Mouse (Mus musculus) neutrophil, adult 5-6 weeks (primary cell): ENCODE data around the gene D630045J12Rik. TPM values are rescaled to one million over a fixed set of nuclear protein-coding genes. Genes with fewer than 3 reads are reported as not detected.

Experiments
- ATAC-seq: fragments of 151-379, 151-347 bp; 2 replicates; pipeline ENCODE4 v1.8.0; 2017; ENCODE audit warnings: mild to moderate bottlenecking, moderate TSS enrichment; ENCODE audit not compliant: insufficient number of reproducible peaks, poor library complexity, low FRiP score, severe bottlenecking; ENCODE audit errors: extremely low read depth
- total RNA-seq: library from RNA; stranded (forward); fragments of 200-1000 nt; gene quantifications from 2 replicates; pipeline ENCODE4 v1.2.3, GENCODE M21; 2017

D630045J12Rik gene
- total RNA-seq, 1 experiment from 2014 or later: not detected

DNA sequence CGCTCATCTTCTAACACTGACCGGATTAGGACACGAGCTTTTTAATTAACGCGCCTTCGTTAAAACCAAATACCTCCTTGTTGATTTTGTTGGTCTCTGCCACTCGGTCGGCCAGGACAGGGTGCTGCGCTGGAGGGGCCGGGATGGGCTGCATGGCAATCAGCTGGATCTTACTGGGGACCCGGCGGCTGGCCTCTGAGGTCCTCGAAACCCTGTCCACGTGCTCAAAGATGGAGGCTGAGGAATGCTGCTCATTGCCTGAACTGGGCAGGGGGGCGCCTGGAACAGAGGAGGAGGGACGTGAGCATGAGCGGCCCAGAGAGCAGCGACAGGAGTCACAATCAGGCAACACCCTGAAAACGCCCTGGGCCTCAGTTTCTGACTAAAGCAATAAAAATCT lies 104.3 kb downstream of the D630045J12Rik start:
- ATAC-seq: no peak

- no peak for ATAC-seq
Observed at GRCm38 (mm10) chr6:38148626-38149025, 105.2 kb downstream of the D630045J12Rik start.

GRCm38 (mm10) chr6:38147301-38147700 lies 106.5 kb downstream of the D630045J12Rik start:
- no peak for ATAC-seq

DNA sequence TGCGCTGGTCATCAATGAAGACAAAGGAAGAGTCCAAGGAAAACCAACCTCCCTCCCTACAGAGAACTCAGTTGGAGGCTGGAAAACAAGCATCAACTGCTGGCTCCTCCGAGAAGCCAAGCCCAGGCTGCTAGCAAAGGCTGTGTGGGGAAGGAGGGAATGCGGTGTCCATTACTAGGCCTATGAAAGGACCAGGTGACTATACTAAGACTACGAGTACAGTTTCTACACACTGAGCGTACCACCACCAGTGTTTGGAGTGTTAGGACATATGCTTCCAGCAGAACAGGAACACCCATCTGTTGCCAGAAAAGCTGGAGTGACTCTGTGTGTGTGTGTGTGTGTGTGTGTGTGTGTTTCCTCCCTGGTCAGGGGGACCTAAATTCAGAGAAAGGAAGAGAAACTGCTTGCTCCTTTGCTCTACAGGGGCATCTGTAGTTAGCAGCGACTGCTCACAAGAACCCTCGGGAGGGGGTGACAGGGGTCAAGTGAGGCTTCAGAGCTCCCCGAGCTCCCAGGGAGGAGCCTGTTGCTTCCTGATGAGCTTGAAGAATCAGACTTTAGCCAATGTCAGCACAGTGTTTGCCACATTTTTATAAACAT lies 108.2 kb downstream of the D630045J12Rik start:
- no peak for ATAC-seq

DNA sequence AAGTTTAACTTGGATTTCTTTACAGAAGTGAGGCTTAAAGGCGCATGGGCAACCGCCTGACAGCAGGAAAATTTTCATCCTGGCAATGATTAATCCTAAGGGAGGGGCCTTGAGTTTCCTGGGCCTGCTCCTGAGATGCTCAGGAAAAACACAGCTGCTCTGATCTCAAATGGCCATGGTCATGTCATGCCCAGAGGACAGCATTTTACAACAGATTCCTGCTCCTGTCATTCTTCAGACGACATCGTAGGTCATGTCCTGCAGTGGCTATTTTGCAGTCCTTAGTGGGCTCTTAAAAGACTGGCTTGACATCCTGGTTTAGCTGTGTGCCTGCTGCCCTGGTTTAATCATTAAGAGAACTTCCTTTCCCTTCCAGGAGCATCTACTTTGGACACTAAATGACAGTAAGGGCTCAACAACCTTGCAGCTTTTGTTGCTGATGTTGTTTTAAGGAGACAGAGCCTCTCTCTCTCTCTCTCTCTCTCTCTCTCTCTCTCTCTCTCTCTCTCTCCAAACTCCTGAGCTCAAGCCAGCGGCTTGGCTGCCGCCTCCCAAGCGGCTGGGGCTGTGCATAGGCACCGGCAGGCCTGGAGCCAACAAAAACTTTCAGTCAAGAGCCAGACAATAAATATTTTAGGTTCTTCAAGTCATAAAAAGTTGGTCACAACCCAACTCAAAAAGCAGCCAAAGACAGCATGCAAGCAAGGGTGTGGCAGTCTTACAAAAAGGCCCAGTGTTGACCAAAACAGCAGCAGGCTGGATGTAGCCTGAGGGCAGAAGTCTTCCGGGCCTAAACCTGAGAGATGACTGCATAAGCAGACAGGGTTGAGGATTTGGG lies 109.4 kb downstream of the D630045J12Rik start:
- no peak for ATAC-seq

DNA sequence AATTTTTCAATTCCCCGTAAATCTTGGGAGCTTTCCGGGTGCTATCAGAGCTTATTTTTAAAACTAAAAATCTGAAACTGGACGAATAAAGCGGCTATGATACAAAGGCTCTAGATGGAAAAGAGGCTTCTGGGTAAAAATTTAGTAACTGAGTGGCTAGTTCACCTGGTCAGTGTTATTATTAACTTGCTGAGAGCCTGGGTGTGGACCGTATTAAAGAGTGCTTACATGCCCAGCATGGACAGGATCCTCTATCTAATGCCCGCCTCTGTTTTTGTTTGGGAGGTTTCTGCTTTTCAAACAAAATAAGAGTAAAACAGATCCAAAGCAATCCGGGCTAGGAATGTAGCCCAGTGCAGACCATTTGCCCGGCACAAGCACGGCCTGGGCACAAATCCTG lies 113.4 kb downstream of the D630045J12Rik start:
- ATAC-seq: no peak

DNA sequence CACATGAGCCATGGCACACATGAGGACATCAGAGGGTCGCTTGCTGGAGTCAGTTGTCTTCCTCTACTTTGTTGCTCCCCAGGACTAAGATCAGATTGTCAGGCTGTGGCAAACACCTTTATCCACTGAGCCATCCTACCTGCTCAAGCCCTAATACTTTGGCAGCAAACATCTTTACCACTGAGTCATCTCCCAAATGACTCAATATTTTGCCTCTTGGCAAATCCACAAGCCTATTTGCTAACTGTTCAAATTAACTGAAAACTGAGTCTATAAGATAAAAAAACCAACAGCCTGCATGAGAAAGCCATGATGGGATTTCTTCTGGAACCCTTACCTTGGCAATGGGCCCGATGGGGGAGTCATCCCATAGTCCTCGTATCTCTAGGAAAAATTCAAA lies 114.7 kb downstream of the D630045J12Rik start:
- ATAC-seq: no peak

DNA sequence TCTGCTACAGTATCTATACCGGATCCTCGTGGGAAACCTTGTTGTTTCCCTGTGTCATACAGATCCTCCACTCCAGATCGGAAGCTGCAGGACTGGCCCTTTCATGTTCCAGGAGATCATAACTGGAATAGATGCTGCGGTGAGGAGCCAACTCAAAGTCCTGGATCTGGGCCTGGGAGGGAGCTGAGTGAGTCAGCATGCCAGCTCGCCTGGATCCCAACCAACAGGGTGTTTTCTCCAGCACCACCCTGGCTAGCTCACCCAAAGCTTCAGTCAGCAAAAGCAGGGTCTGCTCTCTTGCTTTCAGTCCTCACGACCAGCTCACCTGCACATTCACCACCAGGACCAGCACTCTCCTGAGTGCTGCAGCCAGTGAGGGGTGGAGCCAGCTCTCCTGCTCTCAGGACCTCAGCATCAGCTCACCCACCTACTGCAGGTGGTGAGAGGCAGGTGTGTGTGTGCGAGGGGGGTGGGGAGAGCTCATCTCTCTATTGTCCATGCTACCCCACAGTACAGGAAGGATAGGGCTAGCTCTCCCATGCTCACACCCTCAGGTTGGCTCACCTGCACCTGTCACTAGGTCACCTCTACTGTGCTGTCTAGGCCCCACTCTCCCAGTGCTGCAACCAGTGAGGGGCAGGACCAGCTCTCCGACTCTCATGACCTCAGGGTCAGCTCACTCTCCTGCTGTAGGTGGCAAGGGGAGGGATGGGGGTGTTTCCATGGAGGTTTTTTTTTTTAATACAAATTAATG lies 118.8 kb downstream of the D630045J12Rik start:
- ATAC-seq: no peak

DNA sequence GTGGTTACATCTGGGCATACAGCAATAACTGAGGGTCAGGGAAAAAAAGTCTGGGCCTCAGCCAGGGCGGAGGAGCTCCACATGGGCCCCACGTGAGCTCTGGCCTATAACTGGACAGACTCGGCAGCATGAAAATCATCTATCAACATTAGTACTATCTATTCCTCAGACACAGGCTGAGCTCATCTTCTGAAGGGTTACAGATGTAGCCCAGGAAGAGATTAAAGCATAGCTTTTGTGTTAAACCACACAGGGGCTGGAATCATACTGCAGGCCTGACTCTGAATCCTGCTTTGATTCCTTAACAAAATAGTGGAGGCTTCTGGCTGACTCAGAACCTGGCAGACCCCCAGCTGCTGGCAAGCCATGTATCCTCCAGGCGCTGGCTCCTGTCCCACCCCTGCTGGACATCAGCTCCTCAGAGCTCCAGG lies 122.0 kb downstream of the D630045J12Rik start:
- no peak for ATAC-seq

GRCm38 (mm10) chr6:38129883-38130282 lies 123.9 kb downstream of the D630045J12Rik start:
- ATAC-seq: no peak

DNA sequence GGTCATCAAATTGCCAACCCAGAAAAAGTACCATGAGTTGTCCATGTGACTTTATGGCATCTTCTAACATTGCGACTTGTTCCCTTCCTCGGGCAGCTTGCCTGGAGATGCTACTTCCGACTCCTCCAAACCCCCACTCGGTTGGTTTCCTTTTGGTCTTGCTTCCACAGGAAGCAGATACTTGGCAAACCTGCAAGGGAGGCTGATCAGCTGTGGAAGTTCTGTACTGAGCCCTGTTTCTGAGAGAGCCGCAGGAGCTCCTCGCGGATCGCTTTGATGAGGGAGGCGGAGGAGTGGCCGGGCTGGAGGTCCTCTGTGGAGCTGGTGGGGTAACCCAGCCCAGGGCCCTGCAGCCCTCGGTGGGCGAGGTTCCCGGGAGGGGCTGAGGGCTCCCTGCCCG lies 125.7 kb downstream of the D630045J12Rik start:
- ATAC-seq: no peak

DNA sequence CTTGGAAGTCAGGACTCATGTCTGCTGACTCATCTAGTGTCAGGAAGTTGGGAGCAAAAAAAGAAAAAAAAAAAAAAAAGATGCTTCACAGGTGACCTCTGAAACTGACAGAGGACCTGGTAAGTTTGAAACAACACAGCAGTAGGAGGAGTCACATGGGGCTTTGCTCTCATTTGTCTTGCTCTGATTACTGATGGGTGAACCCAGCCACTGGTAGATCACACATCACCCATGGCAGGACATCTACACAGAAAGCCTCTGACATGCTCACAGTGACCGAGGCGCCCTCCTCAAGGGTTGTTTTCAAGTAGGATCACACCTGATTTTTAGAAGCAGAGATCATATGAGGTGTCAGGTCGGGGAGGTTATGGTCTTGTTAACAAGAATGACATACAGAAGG lies 128.3 kb downstream of the D630045J12Rik start:
- no peak for ATAC-seq

GRCm38 (mm10) chr6:38124882-38125281 lies 128.9 kb downstream of the D630045J12Rik start:
- ATAC-seq: no peak

DNA sequence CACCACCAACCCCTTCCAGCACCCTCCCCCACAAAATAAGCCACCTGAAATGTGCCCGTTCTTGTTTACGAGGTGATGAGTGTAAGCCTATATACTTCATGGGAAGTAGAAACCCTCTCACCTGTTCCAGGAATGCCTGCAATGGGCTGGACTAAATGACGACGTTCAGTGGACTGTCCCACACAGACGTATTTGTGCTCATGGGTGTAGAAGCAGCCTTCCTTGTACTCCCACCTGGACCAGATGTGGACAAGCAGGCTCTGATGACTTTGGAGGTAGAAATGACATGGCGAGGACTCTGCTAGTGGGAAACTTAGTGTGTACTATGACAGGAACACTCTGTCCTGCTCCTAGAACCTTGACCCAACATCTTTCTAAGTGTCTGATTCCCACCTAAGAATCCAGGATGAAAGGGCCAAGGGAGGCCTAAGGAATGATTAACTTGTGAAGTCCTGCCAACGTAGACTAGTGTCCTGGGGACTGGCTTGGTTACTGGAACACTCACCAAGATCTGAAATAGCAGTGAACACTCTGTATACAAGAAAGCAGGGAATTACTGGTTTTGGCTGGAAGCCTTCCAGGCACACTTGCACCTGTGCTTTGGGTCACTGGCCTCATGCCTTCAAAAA lies 129.5 kb downstream of the D630045J12Rik start, which contains the start of gene Atp6v0a4:
Gene Atp6v0a4 (minus strand): TSS at position 380 of the 629 bp plus-strand sequence.
- no peak for ATAC-seq

- no peak for ATAC-seq
Observed at GRCm38 (mm10) chr6:38123471-38124206, 130.2 kb downstream of the D630045J12Rik start.

DNA sequence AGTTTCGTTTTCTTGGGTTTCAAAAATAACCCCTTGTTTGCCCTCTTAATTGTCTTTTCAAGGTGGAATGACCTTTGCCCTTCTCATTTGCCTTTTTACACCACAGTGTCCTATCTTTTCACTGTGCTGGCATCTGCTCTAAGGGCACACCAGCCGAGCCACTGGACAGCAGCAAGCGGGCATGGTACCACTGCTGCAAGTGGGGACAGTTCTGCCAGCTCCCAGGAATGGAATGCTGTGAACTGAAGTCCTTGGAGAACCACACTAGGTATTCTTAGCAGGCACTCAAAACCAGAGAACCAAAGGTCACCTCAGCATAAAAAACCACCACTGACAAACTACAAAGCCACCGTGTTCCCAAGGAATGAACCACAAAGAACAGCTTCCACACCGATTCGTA lies 131.0 kb downstream of the D630045J12Rik start:
- ATAC-seq: no peak

DNA sequence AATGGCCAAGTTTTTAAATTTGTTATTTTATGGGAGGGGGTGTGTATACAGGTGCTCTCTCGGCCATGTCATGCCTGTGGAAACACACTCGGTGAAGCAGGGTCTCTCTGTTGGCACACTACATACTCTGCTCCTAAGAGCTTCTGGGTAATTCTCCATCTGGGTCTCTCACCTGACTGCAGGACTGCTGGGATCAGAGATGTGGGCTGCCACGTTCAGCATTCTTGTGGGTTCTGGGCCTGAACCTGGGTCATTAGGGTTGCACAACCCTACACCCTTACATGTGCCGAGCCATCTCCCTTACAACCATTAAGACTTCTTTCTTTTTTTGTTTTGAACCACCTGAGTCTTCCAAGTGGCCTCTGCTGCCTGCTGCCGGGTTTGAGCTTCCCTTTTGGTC lies 132.0 kb downstream of the D630045J12Rik start:
- ATAC-seq: no peak

GRCm38 (mm10) chr6:38120681-38121371 lies 133.0 kb downstream of the D630045J12Rik start:
- 0 out of 2 replicates have a peak, but pooled peaks have one; percentile 24 for ATAC-seq
